ENCODE assay signal across 9 mouse cellular contexts in genomic region chr11:63164756-63165484, GRCm38 (mm10). TPM values are rescaled to one million over a fixed set of nuclear protein-coding genes. Genes with fewer than 3 reads are reported as not detected.
DNase-seq lines count a peak whose midpoint lies in the region; ATAC-seq and TF ChIP-seq lines count a peak whose summit lies in the region.
"Had no signal": no experiment of that assay in that cellular context is flagged by ENCODE, and none has a peak within 500 bp of the region (broad histone marks: within the 10 kb centered on the region; RNA-seq: fewer than 3 reads in every experiment).

No protein-coding gene starts in this region.

- H3K9me3 ChIP-seq in lung, embryonic 14.5 days (ENCODE audit: low read depth, low read length): no peaks in the 10 kb centered on the region
- no peaks in the 10 kb centered on the region for H3K9me3 ChIP-seq in kidney, embryonic 16.5 days (ENCODE audit: low read length)

- H3K27me3 ChIP-seq in lung, embryonic 14.5 days (ENCODE audit: insufficient read depth, low read length): no peaks in the 10 kb centered on the region
- no peaks in the 10 kb centered on the region for H3K27me3 ChIP-seq in kidney, embryonic 16.5 days (ENCODE audit: insufficient read depth, low read length)

- no peak overlapping the region for H3K4me2 ChIP-seq in lung, embryonic 14.5 days
- no peak overlapping the region for H3K4me2 ChIP-seq in kidney, embryonic 16.5 days (replicated peaks; ENCODE audit: low read depth, low read length)

- WGBS in lung, embryonic 14.5 days: 43% methylated on average over 7 of the region's 7 CpGs
- WGBS in kidney, embryonic 16.5 days: 54% methylated on average over 7 of the region's 7 CpGs

- H3K36me3 ChIP-seq in lung, embryonic 14.5 days (ENCODE audit: insufficient read depth): peaks cover 3% of the 10 kb centered on the region; the same call in 1 of the 2 replicates
- no peaks in the 10 kb centered on the region for H3K36me3 ChIP-seq in kidney, embryonic 16.5 days (ENCODE audit: insufficient read depth, low read length)

- H3K27ac ChIP-seq in gastrocnemius, adult 2 months: 0 out of 2 replicates have a peak overlapping the region, but pooled peaks have one; percentile 57
- no peak overlapping the region for H3K27ac ChIP-seq in lung, embryonic 14.5 days (ENCODE audit: low read depth)
- H3K27ac ChIP-seq in kidney, embryonic 16.5 days (ENCODE audit: low read length): no peak overlapping the region

- no peak for DNase-seq in gastrocnemius, adult 2 months
- no peak for DNase-seq in gastrocnemius, adult 8-10 months (ENCODE audit: low spot score in 2 of 2)
- DNase-seq in lung, embryonic 14.5 days: peak; percentile 54
- DNase-seq in lung, adult 18-20 months: no peak
- DNase-seq in MEL-GATA-1-ER (ENCODE audit: extremely low read depth, low read depth): peak; percentile 9
- DNase-seq in lung, postnatal 36 days: peak; percentile 31
- no peak for DNase-seq in right cerebral cortex, postnatal 25 days
- DNase-seq: adrenal gland, postnatal 10 days had no signal

- ATAC-seq in lung, embryonic 14.5 days (ENCODE audit: insufficient read depth): no peak
- ATAC-seq in kidney, embryonic 16.5 days (ENCODE audit: low FRiP score, low TSS enrichment): no peak

- peak; percentile 86 for TF ChIP-seq CTCF in gastrocnemius, adult 2 months (IDR thresholded peaks at IDR 0.05)
- peak; percentile 76 for TF ChIP-seq CTCF in lung, embryonic 14.5 days (IDR thresholded peaks at IDR 0.05; ENCODE audit: low read depth)

- intact Hi-C loops in gastrocnemius, adult 2 months (cut with DNase I): loop anchor here (2.0 to 10.0 kb wide), 2 partner anchors 244 to 410 kb away; partner anchors contain the start of gene Gm10428

- no peak overlapping the region for H3K9ac ChIP-seq in lung, embryonic 14.5 days
- no peak overlapping the region for H3K9ac ChIP-seq in kidney, embryonic 16.5 days (replicated peaks; ENCODE audit: low read length)

- H3K4me1 ChIP-seq in lung, embryonic 14.5 days (ENCODE audit: insufficient read depth): peaks cover 15% of the 10 kb centered on the region
- peaks cover 11% of the 10 kb centered on the region for H3K4me1 ChIP-seq in kidney, embryonic 16.5 days (ENCODE audit: insufficient read depth, low read length)

- H3K4me3 ChIP-seq in gastrocnemius, adult 2 months: no peak overlapping the region
- H3K4me3 ChIP-seq in lung, embryonic 14.5 days (ENCODE audit: low read depth, low read length): no peak overlapping the region
- H3K4me3 ChIP-seq in kidney, embryonic 16.5 days (ENCODE audit: low read length): no peak overlapping the region

RNA-seq across cellular contexts. Expression of gene Pmp22, which starts 36.1 kb away (rescaled TPM):
- total RNA-seq in gastrocnemius, adult 2 months (2021): 10 to 100 TPM; 28.8 to 43.1 TPM
- 10 to 100 TPM; 12.7 to 25.4 (median 23.4) TPM for total RNA-seq in gastrocnemius, adult 8-10 months (2022)
- 223 and 230 TPM in 2 replicates for polyA plus RNA-seq in lung, embryonic 14.5 days (2014; fragmentation: Nextera tagmentation; extraction: Ambion mirVana)
- polyA plus RNA-seq in kidney, embryonic 16.5 days (2015; fragmentation: Nextera tagmentation; extraction: Ambion mirVana): 121 and 130 TPM in 2 replicates

Comparison
In these comparisons a context has a peak if more than half of its experiments do, and no peak if none do; other contexts are left out.
1. DNase-seq: peak in lung, embryonic 14.5 days (single experiment), MEL-GATA-1-ER (single experiment) and lung, postnatal 36 days (single experiment); none in gastrocnemius, adult 2 months (single experiment), gastrocnemius, adult 8-10 months (0 of 2), lung, adult 18-20 months (0 of 2) and right cerebral cortex, postnatal 25 days (single experiment).